Mouse (Mus musculus): ENCODE measurements around the gene Otulin.

Gene Otulin

GRCm38 (mm10) chr15:27497300-27497997 lies 133.0 kb downstream of the Otulin start:
- no peak for DNase-seq

- DNase-seq, result no peak
Measured at GRCm38 (mm10) chr15:27496596-27497299, 133.7 kb downstream of the Otulin start.

- DNase-seq, result no peak
Measured at GRCm38 (mm10) chr15:27495981-27496401, 134.5 kb downstream of the Otulin start.

DNA sequence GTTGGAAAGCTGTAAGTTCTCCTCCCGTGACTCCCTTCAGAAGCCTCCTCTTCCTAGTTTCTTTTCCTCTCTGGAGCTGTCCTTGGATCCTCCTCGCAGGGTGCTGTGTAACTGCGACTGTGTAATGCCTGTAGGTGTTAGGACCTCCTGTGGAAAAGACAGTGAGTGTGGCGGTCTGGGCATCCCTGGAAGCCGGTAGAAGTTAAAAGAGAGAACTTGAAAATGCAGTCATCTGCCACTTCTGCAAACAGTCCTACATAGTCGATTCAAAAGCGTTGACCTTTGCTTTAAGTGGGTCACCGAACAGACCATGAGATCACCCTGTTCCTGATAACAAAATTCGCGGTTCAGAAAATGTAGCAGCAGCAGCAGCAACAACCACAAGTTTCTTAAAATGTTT lies 137.0 kb downstream of the Otulin start:
- no peak for DNase-seq

- no peak for DNase-seq
Measured at GRCm38 (mm10) chr15:27492734-27493133, 137.8 kb downstream of the Otulin start.
